Mouse (Mus musculus) liver, adult 2 months (tissue): ENCODE data around the gene Polr3h.

ENCODE experiments used
- CTCF ChIP-seq: fragments of 200-500 bp; IDR thresholded peaks from 2 replicates; pipeline ENCODE4 v1.5.1; 2011; ENCODE audit warnings: low read depth, low read length, control low read depth
- POLR2A ChIP-seq: fragments of 200-500 bp; IDR thresholded peaks from 2 replicates; pipeline ENCODE4 v1.6.1; 2011; ENCODE audit warnings: low read length, control low read depth; ENCODE audit not compliant: insufficient read depth; ENCODE audit errors: extremely low read depth

DNA sequence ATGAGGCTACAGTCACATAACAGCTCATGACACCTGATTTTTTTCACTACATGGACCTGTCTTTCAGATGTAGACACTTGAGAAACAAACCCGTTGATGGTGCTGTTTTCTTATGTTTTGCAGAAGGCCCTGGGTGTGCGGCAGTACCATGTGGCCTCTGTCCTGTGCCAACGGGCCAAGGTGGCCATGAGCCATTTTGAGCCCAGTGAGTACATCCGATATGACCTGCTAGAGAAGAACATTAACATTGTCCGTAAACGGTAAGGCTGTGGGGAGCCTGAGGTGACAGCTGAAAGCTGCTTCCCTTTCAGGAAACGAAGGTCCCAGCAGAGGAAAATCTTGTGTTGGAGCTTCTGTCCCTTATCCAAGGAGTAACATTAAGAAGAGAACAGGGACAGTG, 36.9 kb downstream of the Polr3h start:
- TF ChIP-seq POLR2A = no peak
- no peak for TF ChIP-seq CTCF
